Mouse (Mus musculus) limb, embryonic 10.5 days (tissue): ENCODE data around the gene Fam186b. TPM values are rescaled to one million over a fixed set of nuclear protein-coding genes. Genes with fewer than 3 reads are reported as not detected.
A peak's percentile ranks its signal among the peaks of the same experiment; 100 is the strongest.

Experiments used
- DNase-seq: peaks from one replicate; pipeline ENCODE4 v3.0.0-alpha.2; 2017; ENCODE audit warnings: low spot score
- H3K27ac ChIP-seq: fragments of 300-500 bp; sonication (generic); 2 replicates; pipeline ENCODE4 v1.5.1; 2016; ENCODE audit warnings: mild to moderate bottlenecking
- H3K27me3 ChIP-seq: fragments of 300-500 bp; sonication (generic); 2 replicates; pipeline ENCODE4 v1.6.1; 2016; ENCODE audit warnings: low read depth, mild to moderate bottlenecking; ENCODE audit not compliant: poor library complexity, severe bottlenecking
- H3K36me3 ChIP-seq: fragments of 300-500 bp; sonication (generic); 2 replicates; pipeline ENCODE4 v1.6.1; 2016; ENCODE audit warnings: mild to moderate bottlenecking, moderate library complexity
- H3K4me1 ChIP-seq: fragments of 300-500 bp; sonication (generic); 2 replicates; pipeline ENCODE4 v1.6.1; 2016
- H3K4me3 ChIP-seq: fragments of 300-500 bp; sonication (generic); 2 replicates; pipeline ENCODE4 v1.5.1; 2016; ENCODE audit warnings: mild to moderate bottlenecking, moderate library complexity
- H3K9me3 ChIP-seq: fragments of 300-500 bp; sonication (generic); replicated peaks from 2 replicates; pipeline ENCODE4 v1.6.1; 2016; ENCODE audit warnings: mild to moderate bottlenecking
- WGBS: fragments of 180-500 bp; shearing (Covaris S2); methylation state at CpG from one replicate; pipeline ENCODE4 v1.1.7; 2016; 5-methylcytosine and 5-hydroxymethylcytosine counted together
- polyA plus RNA-seq: library from polyadenylated mRNA; unstranded; fragments of >200 nt; fragmentation: Nextera tagmentation; extraction: Ambion mirVana; gene quantifications from 2 replicates; pipeline ENCODE4 v1.2.1, GENCODE M21; 2016

The Fam186b gene
- polyA plus RNA-seq, 1 experiment from 2014 or later, result 0.29 TPM

DNA sequence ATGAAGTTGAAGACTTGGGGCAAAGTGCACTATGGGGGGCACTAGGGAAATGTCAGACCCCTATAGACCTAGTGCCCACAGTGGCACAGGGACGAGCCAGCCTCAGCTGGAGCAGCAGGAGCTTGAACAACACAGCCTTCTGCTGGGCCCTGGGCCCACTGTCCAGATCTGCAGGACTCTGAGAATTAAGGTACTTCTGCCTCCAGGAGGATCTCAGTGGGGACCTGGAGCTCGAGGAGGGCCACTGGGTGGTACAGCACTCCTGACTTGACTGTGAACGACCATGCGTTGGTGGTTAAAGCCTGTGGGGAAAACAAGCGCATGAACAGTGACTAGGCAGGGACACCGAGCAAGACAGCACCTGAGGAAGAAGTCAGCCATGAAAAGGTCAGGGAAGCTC lies 22.4 kb upstream of the Fam186b start:
- Histone ChIP-seq H3K4me3 (no peak overlapping the region), H3K27ac (peak overlapping the region; percentile 61; the same call in 1 of the 2 replicates), H3K36me3 (peaks cover 99% of the 10 kb centered on the region), H3K4me1 (peaks cover 13% of the 10 kb centered on the region; the same call in 1 of the 2 replicates), H3K27me3 (no peaks in the 10 kb centered on the region), H3K9me3 (no peaks in the 10 kb centered on the region)
- WGBS, result 91% methylated on average over 6 of the region's 6 CpGs
- no peak for DNase-seq

DNA sequence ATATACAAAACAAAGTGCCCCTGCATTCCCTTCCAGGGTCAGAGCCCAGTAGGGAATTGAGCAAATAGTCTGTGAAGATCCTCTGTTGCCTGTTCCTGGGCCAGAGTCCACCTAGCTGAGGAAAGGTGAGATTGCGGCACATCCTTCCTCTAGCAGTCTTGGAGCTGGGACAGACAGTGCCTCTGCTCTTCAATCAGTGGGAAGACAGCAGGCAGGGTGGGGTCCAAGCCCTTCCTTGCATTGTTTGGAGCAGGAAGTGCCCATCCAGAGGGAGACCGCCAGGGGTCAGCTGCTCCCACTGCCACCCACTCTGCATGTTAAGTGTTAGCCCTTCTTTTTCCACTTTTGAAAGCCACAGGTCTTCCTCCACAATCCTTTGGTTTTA lies 21.6 kb upstream of the Fam186b start:
- H3K27me3 ChIP-seq, result no peaks in the 10 kb centered on the region
- H3K4me1 ChIP-seq, result peaks cover 13% of the 10 kb centered on the region; the same call in 1 of the 2 replicates
- H3K36me3 ChIP-seq, result peaks cover 99% of the 10 kb centered on the region
- H3K4me3 ChIP-seq, result no peak overlapping the region
- WGBS, result 85% methylated on average over 2 of the region's 2 CpGs
- H3K27ac ChIP-seq, result peak overlapping the region; percentile 61
- DNase-seq, result no peak
- no peaks in the 10 kb centered on the region for H3K9me3 ChIP-seq

DNA sequence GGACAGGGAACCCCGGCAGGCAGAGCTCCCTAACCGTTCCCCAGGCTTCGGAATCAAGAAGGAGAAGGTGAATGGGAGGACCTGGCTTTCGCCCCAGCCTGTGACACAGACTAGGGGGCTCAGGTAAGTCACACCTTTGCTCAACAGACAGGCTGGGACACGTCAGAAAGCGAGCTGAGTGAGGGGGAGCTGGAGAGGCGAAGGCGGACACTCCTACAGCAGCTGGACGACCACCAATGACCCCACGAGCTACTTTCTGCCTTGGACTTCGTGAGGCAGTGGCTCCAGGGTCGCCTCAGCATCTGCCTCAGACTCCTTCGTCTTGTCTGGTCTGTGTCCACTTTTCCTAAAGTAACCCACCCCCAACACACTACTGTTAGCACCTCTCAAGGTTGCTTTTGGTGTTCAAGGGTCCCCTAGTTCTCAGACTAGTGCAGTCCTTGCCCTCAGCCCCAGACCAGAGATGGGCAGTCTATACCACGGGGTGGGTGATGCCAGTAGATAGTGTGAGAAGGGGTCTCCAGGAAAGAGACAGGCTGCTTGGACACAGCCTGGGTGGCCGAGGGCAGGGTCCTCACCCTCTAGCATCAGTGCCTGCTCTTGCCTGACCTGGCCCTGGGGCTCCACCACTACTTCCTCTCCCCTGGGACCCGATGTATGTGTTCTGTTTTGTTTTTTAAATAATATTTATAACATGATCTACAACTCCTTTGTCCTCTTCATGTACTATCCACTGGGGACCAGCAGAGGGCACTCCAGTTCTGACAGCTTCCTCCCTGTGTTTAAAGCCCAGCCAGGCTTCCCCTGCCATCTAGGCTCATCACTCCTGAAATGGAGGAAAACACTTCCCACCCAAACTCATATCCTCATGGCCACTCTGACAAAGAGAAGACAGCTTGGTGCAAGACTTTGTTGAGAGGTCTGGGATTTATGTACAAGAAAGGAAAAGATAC lies 20.9 kb upstream of the Fam186b start:
- 82% methylated on average over 16 of the region's 16 CpGs for WGBS
- DNase-seq, result peak; percentile 77

DNA sequence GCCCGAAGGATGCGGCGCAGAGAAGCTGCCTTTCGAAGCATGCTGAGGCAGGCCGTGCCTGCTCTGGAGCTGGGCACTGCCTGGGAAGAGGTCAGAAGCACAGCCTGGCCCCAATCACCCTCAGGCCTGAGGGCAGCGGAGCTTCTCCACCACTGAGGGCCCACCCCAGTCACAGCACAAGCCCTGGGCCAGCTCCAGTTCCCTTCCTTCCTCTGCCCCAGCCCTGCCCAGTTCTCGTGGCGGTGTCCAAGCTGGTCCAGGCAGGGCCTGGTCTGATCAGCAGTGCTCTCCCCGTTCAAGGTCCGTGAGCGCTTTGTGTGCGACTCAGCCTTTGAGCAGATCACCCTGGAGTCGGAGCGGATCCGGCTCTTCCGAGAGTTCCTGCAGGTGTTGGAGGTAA lies 19.2 kb upstream of the Fam186b start:
- 96% methylated on average over 16 of the region's 16 CpGs for WGBS
- H3K4me3 ChIP-seq, result no peak overlapping the region
- no peak for DNase-seq
- H3K4me1 ChIP-seq, result 0 out of 2 replicates have a peak, but pooled peaks cover 6% of the 10 kb centered on the region
- H3K9me3 ChIP-seq, result no peaks in the 10 kb centered on the region
- H3K27me3 ChIP-seq, result no peaks in the 10 kb centered on the region
- H3K27ac ChIP-seq, result peak overlapping the region; percentile 33
- H3K36me3 ChIP-seq, result peaks cover 99% of the 10 kb centered on the region

More for the DNA sequence above, 20.9 kb upstream of the Fam186b start:
- Histone ChIP-seq H3K36me3 (peaks cover 99% of the 10 kb centered on the region), H3K27me3 (no peaks in the 10 kb centered on the region), H3K9me3 (no peaks in the 10 kb centered on the region), H3K4me1 (peaks cover 13% of the 10 kb centered on the region; the same call in 1 of the 2 replicates), H3K4me3 (no peak overlapping the region), H3K27ac (peak overlapping the region; percentile 85)

DNA sequence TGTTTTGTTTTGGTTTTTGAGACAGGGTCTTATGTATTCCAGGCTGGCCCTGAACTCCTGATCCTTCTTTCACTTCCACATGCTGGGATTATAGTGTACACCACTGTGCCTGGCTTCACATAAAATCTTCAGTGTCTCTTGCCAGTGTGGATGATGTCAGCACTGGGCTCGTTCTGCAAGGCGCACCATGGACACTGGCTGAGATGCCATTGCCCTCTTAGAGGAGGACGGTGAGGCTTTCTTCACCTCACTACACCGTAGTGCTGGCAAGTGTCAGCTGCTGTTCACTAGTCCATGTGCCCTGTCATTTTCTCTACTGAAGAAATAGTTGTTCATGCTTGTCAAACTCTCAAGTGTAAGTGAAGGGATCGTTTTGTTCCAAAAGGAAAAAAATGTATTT lies 14.9 kb upstream of the Fam186b start:
- Histone ChIP-seq H3K27me3 (no peaks in the 10 kb centered on the region), H3K27ac (no peak overlapping the region), H3K4me1 (0 out of 2 replicates have a peak, but pooled peaks cover 6% of the 10 kb centered on the region), H3K4me3 (no peak overlapping the region), H3K36me3 (peaks cover 100% of the 10 kb centered on the region), H3K9me3 (no peaks in the 10 kb centered on the region)
- WGBS, result 96% methylated on average over 5 of the region's 5 CpGs
- DNase-seq, result no peak

DNA sequence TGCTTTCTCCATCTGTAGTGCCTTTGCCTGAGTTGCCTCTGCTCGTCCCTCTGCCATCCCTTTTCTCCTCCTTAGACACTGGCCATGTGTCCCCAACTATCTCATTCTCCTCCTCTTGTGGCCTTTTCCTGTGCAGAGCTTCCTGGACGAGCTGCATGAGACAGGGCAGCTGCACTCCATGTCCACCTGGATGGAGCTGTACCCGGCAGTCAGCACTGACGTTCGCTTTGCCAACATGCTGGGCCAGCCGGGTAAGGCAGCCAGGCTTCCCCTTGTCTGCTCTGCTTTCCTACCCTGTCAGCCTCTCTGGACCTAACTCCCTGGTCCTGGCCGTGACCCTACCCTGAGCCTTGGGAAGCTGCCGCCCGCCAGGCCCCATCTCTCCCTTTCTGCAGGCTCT lies 13.9 kb upstream of the Fam186b start:
- Histone ChIP-seq H3K4me1 (0 out of 2 replicates have a peak, but pooled peaks cover 2% of the 10 kb centered on the region), H3K9me3 (no peaks in the 10 kb centered on the region), H3K27ac (no peak overlapping the region), H3K4me3 (no peak overlapping the region), H3K27me3 (no peaks in the 10 kb centered on the region), H3K36me3 (peaks cover 100% of the 10 kb centered on the region)
- WGBS, result 93% methylated on average over 9 of the region's 9 CpGs
- DNase-seq, result no peak

DNA sequence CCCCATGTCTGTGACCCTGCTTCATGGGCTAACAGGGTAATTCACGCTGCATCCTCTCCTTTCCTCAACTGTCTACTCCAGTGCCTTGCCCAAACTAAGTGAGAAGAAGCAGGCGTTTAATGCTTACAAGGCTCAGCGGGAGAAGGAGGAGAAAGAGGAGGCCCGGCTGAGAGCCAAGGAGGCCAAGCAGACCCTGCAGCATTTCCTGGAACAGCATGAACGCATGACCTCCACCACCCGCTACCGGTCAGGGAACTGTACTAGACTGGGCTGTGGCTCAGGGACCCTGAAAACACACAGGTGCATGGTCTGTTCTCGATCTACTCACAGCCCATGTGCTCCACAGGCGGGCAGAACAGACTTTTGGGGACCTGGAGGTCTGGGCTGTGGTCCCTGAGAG lies 11.8 kb upstream of the Fam186b start:
- Histone ChIP-seq H3K9me3 (no peaks in the 10 kb centered on the region), H3K27me3 (no peaks in the 10 kb centered on the region), H3K4me1 (no peaks in the 10 kb centered on the region), H3K27ac (no peak overlapping the region), H3K4me3 (no peak overlapping the region), H3K36me3 (peaks cover 99% of the 10 kb centered on the region)
- 91% methylated on average over 9 of the region's 9 CpGs for WGBS
- no peak for DNase-seq

DNA sequence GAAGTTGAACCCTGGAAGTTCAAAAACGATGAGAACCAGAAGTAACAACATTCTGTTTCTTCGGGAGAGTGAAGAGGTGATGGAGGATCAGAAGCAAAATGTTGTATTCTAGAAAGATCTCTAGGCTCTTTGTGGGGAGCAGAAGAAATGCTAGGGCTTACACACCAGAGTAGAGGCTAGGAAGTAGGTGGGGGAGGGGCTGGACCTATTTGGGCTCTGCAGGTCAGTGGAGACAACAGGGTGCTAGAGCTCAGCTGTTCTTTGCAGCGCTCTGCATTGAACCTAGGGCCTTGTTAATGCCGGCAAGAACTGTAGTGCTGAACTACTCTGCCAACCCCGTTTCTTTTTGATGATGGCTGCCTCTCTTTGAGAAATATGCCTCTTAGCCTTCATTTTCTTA lies 525 bp upstream of the Fam186b start:
- peaks cover 18% of the 10 kb centered on the region for H3K4me1 ChIP-seq
- peaks cover 17% of the 10 kb centered on the region; the same call in 1 of the 2 replicates for H3K36me3 ChIP-seq
- peak overlapping the region; percentile 70 for H3K4me3 ChIP-seq
- no peak for DNase-seq
- no peaks in the 10 kb centered on the region for H3K27me3 ChIP-seq
- WGBS, result 45% methylated on average over 5 of the region's 5 CpGs
- H3K27ac ChIP-seq, result 0 out of 2 replicates have a peak overlapping the region, but pooled peaks have one; percentile 93
- H3K9me3 ChIP-seq, result no peaks in the 10 kb centered on the region

DNA sequence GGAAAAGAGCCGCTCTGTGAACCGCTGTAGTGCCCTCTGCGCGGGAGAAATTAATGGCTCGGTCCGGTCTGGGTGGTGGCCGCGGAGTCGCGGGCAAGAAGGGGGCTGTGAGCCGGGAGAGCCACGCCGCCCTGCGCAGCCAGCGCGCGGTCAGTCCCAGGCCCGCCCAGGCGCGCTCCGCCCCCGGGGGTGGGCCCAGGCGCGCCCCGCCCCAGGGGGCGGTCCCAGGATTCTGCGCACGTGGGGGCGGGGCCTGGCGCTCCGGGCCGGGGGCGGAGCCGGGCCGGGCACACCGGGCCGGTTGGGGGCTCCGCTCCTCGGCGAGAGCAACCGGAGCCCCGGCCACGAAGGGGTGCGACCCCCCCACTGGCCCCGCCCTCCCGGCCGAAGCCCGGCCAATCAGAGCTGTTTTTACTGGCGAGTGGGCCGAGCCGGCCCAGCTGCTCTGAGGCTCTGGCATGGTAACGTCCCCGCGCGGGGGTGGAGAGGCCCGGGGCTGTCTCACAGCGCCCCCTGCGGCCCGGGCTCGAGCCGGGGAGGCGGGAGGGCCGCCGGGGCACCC lies 794 bp downstream of the Fam186b start, which contains the start of gene Prpf40b:
TSS of gene Prpf40b (plus strand) at position 275 of the 562 bp plus-strand sequence.
- H3K9me3 ChIP-seq, result no peaks in the 10 kb centered on the region
- H3K27ac ChIP-seq, result peak within 1 kb of the TSS; percentile 93
- under 1% methylated on average over 64 of the region's 64 CpGs for WGBS
- DNase-seq, result peak; percentile 94
- H3K4me3 ChIP-seq, result peak within 1 kb of the TSS; percentile 70
- peaks cover 6% of the 10 kb centered on the region; the same call in 1 of the 2 replicates for H3K36me3 ChIP-seq
- peaks cover 18% of the 10 kb centered on the region for H3K4me1 ChIP-seq
- no peaks in the 10 kb centered on the region for H3K27me3 ChIP-seq

DNA sequence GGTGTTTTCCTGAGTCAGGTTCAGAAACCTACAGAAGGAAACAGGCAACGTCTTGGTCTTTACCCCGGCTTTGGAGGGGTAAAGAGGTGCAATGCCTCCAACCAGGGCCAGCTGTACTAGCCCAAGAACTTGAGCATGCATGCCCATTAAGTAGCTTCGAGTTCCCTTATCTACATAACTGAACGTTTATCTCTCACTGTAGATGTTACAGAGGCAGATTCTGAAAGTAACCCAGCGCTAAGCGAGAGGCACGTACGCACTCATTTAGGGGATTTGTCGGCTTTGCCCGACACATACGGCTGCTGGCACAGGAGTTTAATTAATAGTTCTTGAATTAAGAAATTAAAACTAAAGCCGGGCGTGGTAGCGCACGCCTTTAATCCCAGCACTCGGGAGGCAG lies 1.4 kb downstream of the Fam186b start:
- peaks cover 2% of the 10 kb centered on the region; the same call in 1 of the 2 replicates for H3K36me3 ChIP-seq
- no peaks in the 10 kb centered on the region for H3K9me3 ChIP-seq
- no peak for DNase-seq
- peak overlapping the region; percentile 93 for H3K27ac ChIP-seq
- H3K27me3 ChIP-seq, result no peaks in the 10 kb centered on the region
- 36% methylated on average over 16 of the region's 16 CpGs for WGBS
- peaks cover 18% of the 10 kb centered on the region for H3K4me1 ChIP-seq
- peak overlapping the region; percentile 70 for H3K4me3 ChIP-seq

DNA sequence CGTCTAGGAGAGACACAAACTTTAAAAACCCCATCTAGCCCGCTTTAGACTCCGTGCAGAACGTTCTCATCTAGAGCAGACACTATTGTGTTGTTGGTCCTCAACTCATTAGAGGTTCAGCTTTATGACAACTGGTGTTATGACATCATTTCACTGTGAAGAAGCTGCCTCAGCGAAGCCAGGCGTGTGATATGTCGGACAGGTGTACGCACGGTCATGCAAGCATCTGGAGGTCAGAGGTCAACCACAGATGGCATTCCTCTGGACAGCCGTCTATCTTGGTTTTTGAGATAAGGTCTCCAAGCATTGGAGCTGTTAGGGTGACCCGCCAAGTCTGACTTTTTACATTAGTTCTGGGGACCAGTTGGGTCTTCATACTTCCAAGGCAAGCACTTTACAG lies 5.1 kb downstream of the Fam186b start:
- H3K9me3 ChIP-seq, result no peaks in the 10 kb centered on the region
- H3K36me3 ChIP-seq, result no peaks in the 10 kb centered on the region
- H3K27ac ChIP-seq, result no peak overlapping the region
- H3K4me1 ChIP-seq, result peaks cover 8% of the 10 kb centered on the region
- H3K4me3 ChIP-seq, result no peak overlapping the region
- no peaks in the 10 kb centered on the region for H3K27me3 ChIP-seq
- no peak for DNase-seq
- WGBS, result 90% methylated on average over 11 of the region's 11 CpGs

DNA sequence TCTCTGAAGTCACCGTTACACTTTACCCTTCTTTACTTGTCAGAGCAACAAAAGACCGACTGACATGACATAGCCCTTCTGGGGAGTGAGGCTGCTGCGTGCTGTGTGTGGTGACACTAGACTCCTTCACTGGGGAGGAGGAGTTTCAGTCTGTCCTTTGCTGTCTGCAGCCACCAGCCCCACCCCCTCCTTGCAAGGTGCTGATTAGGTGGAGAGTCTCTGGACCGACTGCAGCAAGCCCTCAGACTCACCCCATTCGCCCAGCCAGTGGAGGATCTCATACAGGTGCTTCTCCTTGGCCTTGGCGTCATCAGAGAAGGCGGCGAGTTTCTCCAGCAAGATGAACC lies 10.5 kb downstream of the Fam186b start:
- Histone ChIP-seq H3K27ac (no peak overlapping the region), H3K4me1 (peaks cover 10% of the 10 kb centered on the region; the same call in 1 of the 2 replicates), H3K4me3 (no peak overlapping the region), H3K9me3 (no peaks in the 10 kb centered on the region), H3K36me3 (no peaks in the 10 kb centered on the region), H3K27me3 (0 out of 2 replicates have a peak, but pooled peaks cover 3% of the 10 kb centered on the region)
- no peak for DNase-seq
- 49% methylated on average over 8 of the region's 8 CpGs for WGBS
